Mouse (Mus musculus) neural tube, embryonic 11.5 days (tissue): ENCODE data around the gene Ttc6. TPM values are rescaled to one million over a fixed set of nuclear protein-coding genes. Genes with fewer than 3 reads are reported as not detected.

Experiments used
- ATAC-seq: fragments of 200-750 bp; cut with Nextera tagmentation; 2 replicates; pipeline ENCODE4 v1.8.0; 2017; ENCODE audit warnings: moderate number of reproducible peaks, mild to moderate bottlenecking, moderate TSS enrichment, moderate library complexity; ENCODE audit not compliant: insufficient read depth, low FRiP score, low TSS enrichment
- DNase-seq: peaks from one replicate; pipeline ENCODE4 v3.0.0-alpha.2; 2015; ENCODE audit warnings: low spot score
- H3K27ac ChIP-seq: fragments of 300-500 bp; sonication (generic); 2 replicates; pipeline ENCODE4 v1.5.1; 2014; ENCODE audit warnings: low read depth, mild to moderate bottlenecking, low read length
- H3K27me3 ChIP-seq: fragments of 300-500 bp; sonication (generic); 2 replicates; pipeline ENCODE4 v1.6.1; 2014; ENCODE audit warnings: mild to moderate bottlenecking, low read length, mixed read lengths; ENCODE audit not compliant: control insufficient read depth, insufficient read depth
- H3K36me3 ChIP-seq: fragments of 300-500 bp; sonication (generic); 2 replicates; pipeline ENCODE4 v1.6.1; 2014; ENCODE audit warnings: mild to moderate bottlenecking, low read length, moderate library complexity, mixed read lengths; ENCODE audit not compliant: control insufficient read depth, insufficient read depth
- H3K4me1 ChIP-seq: fragments of 300-500 bp; sonication (generic); 2 replicates; pipeline ENCODE4 v1.6.1; 2014; ENCODE audit warnings: low read length, mixed read lengths; ENCODE audit not compliant: control insufficient read depth, insufficient read depth
- H3K4me2 ChIP-seq: fragments of 300-500 bp; sonication (generic); 2 replicates; pipeline ENCODE4 v1.6.1; 2014; ENCODE audit warnings: low read depth, mild to moderate bottlenecking, moderate library complexity
- H3K4me3 ChIP-seq: fragments of 300-500 bp; sonication (generic); 2 replicates; pipeline ENCODE4 v1.5.1; 2014; ENCODE audit warnings: low read depth, low read length
- H3K9ac ChIP-seq: fragments of 300-500 bp; sonication (generic); 2 replicates; pipeline ENCODE4 v1.6.1; 2014; ENCODE audit warnings: mild to moderate bottlenecking, low read length
- H3K9me3 ChIP-seq: fragments of 300-500 bp; sonication (generic); 2 replicates; pipeline ENCODE4 v1.6.1; 2016; ENCODE audit warnings: low read length; ENCODE audit not compliant: control insufficient read depth
- WGBS: fragments of 180-500 bp; shearing (Covaris S2); extraction: QIAGEN DNeasy Blood & Tissue Kit; methylation state at CpG from one replicate; pipeline ENCODE4 v1.1.7; 2014; 5-methylcytosine and 5-hydroxymethylcytosine counted together
- polyA plus RNA-seq: library from polyadenylated mRNA; unstranded; fragments of >200 nt; fragmentation: Nextera tagmentation; extraction: Ambion mirVana; gene quantifications from 2 replicates; pipeline ENCODE4 v1.2.1, GENCODE M21; 2014

Ttc6 gene
- polyA plus RNA-seq, 1 experiment from 2014 or later, result 0.33 TPM

GRCm38 (mm10) chr12:57536909-57537670 lies 26.8 kb upstream of the Ttc6 start:
- DNase-seq, result no peak
- no peak overlapping the region for H3K9ac ChIP-seq
- peaks cover 18% of the 10 kb centered on the region for H3K4me1 ChIP-seq

GRCm38 (mm10) chr12:57537791-57538587 lies 25.9 kb upstream of the Ttc6 start:
- Histone ChIP-seq H3K27ac (no peak overlapping the region), H3K9me3 (no peaks in the 10 kb centered on the region), H3K4me2 (peak overlapping the region; percentile 70), H3K36me3 (no peaks in the 10 kb centered on the region), H3K4me3 (peak overlapping the region; percentile 24), H3K9ac (no peak overlapping the region), H3K4me1 (peaks cover 18% of the 10 kb centered on the region), H3K27me3 (peaks cover 88% of the 10 kb centered on the region)
- DNase-seq (no peak), ATAC-seq (0 out of 2 replicates have a peak, but pooled peaks have one; percentile 2)
- under 1% methylated on average over 21 of the region's 21 CpGs for WGBS

More at GRCm38 (mm10) chr12:57536909-57537670, 26.8 kb upstream of the Ttc6 start:
- no peak for ATAC-seq
- no peaks in the 10 kb centered on the region for H3K36me3 ChIP-seq
- H3K4me2 ChIP-seq, result no peak overlapping the region
- no peak overlapping the region for H3K4me3 ChIP-seq
- H3K27ac ChIP-seq, result no peak overlapping the region
- 2% methylated on average over 11 of the region's 11 CpGs for WGBS
- no peaks in the 10 kb centered on the region for H3K9me3 ChIP-seq
- H3K27me3 ChIP-seq, result peaks cover 85% of the 10 kb centered on the region

- Histone ChIP-seq H3K9ac (0 out of 2 replicates have a peak overlapping the region, but pooled peaks have one; percentile 10), H3K27me3 (peaks cover 88% of the 10 kb centered on the region), H3K9me3 (no peaks in the 10 kb centered on the region), H3K4me3 (peak overlapping the region; percentile 24), H3K4me2 (peak overlapping the region; percentile 70), H3K36me3 (no peaks in the 10 kb centered on the region), H3K4me1 (peaks cover 18% of the 10 kb centered on the region), H3K27ac (peak overlapping the region; percentile 49; the same call in 1 of the 2 replicates)
- ATAC-seq (peak; percentile 69), DNase-seq (peak; percentile 80)
- WGBS, result under 1% methylated on average over 63 of the region's 63 CpGs
These were observed 25.0 kb upstream of the Ttc6 start for GRCm38 (mm10) chr12:57538588-57539550.

- WGBS, result under 1% methylated on average over 10 of the region's 10 CpGs
- no peak overlapping the region for H3K4me2 ChIP-seq
- ATAC-seq, result no peak
- peak; percentile 60 for DNase-seq
- H3K4me1 ChIP-seq, result peaks cover 18% of the 10 kb centered on the region
- peaks cover 89% of the 10 kb centered on the region for H3K27me3 ChIP-seq
- H3K36me3 ChIP-seq, result no peaks in the 10 kb centered on the region
- no peak overlapping the region for H3K9ac ChIP-seq
- no peak overlapping the region for H3K27ac ChIP-seq
- H3K4me3 ChIP-seq, result peak overlapping the region; percentile 24; the same call in 1 of the 2 replicates
- no peaks in the 10 kb centered on the region for H3K9me3 ChIP-seq
These were observed 24.3 kb upstream of the Ttc6 start for GRCm38 (mm10) chr12:57539551-57539985.

- DNase-seq (peak; percentile 24), ATAC-seq (no peak)
- Histone ChIP-seq H3K9ac (no peak overlapping the region), H3K4me3 (no peak overlapping the region), H3K4me2 (no peak overlapping the region), H3K27ac (no peak overlapping the region), H3K9me3 (no peaks in the 10 kb centered on the region), H3K4me1 (peaks cover 20% of the 10 kb centered on the region), H3K36me3 (no peaks in the 10 kb centered on the region), H3K27me3 (peaks cover 89% of the 10 kb centered on the region)
- 9% methylated on average over 6 of the region's 6 CpGs for WGBS
These were observed 22.8 kb upstream of the Ttc6 start for GRCm38 (mm10) chr12:57541118-57541517.

GRCm38 (mm10) chr12:57541931-57542745 lies 21.8 kb upstream of the Ttc6 start:
- H3K4me3 ChIP-seq, result 0 out of 2 replicates have a peak overlapping the region, but pooled peaks have one; percentile 12
- H3K36me3 ChIP-seq, result no peaks in the 10 kb centered on the region
- peaks cover 20% of the 10 kb centered on the region for H3K4me1 ChIP-seq
- DNase-seq (peak; percentile 57), ATAC-seq (no peak)
- no peaks in the 10 kb centered on the region for H3K9me3 ChIP-seq
- peak overlapping the region; percentile 19 for H3K4me2 ChIP-seq
- WGBS, result under 1% methylated on average over 41 of the region's 46 CpGs
- peaks cover 89% of the 10 kb centered on the region for H3K27me3 ChIP-seq
- H3K27ac ChIP-seq, result no peak overlapping the region
- H3K9ac ChIP-seq, result no peak overlapping the region

GRCm38 (mm10) chr12:57542746-57543626 lies 20.9 kb upstream of the Ttc6 start:
- peaks cover 93% of the 10 kb centered on the region for H3K27me3 ChIP-seq
- no peak for ATAC-seq
- WGBS, result 1% methylated on average over 62 of the region's 63 CpGs
- no peaks in the 10 kb centered on the region for H3K36me3 ChIP-seq
- H3K9me3 ChIP-seq, result no peaks in the 10 kb centered on the region
- peak overlapping the region; percentile 1; the same call in 1 of the 2 replicates for H3K4me2 ChIP-seq
- DNase-seq, result peak; percentile 48
- H3K9ac ChIP-seq, result no peak overlapping the region
- no peak overlapping the region for H3K27ac ChIP-seq
- H3K4me1 ChIP-seq, result peaks cover 20% of the 10 kb centered on the region
- H3K4me3 ChIP-seq, result 0 out of 2 replicates have a peak overlapping the region, but pooled peaks have one; percentile 12
